Mouse (Mus musculus): Measurements from ENCODE around the gene Tcte2.
"Not testable (repeated sequence)": the region's sequence is repeated elsewhere in the genome, so short reads cannot be mapped to it uniquely, and the experiment has no call there.

The Tcte2 gene

DNA sequence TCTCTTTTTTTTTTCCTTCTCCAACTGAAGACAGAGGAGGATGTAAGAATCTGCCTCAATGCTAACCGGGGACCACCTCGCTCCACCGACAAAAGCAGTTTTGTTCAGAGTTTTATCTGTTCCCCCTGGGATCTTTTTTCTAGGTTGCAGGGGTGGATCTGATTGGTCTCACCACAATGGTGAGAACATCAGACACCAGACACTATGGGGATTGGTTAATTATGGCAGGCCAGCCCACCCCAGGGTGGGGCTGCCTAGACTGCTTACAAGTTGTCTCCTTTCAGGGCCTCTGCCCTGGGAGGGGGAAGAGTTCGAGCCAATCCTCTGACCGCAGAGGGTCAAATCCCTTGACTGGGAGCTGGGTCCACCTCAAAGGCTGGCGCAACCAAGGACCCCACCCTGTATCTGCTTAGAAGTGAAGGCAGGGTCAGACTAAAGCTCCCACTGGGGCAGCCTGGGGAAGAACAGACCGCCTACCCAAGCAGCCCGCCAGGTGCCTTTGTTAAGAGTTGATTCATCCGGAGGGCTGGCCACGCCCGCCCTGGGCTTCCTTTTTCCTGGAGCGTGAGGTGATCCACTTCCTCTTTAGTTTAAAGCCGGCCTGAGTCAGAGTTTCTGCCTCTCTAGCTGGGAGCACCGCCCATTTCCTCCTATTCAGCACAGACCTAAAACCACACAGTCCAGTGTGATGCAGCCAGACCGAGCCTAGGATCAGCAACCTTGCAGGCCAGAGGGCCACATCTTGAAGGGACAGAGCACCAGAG, 78.0 kb downstream of the Tcte2 start:
- peak; percentile 99 for DNase-seq (ENCODE audit: low read depth, low spot score)

DNA sequence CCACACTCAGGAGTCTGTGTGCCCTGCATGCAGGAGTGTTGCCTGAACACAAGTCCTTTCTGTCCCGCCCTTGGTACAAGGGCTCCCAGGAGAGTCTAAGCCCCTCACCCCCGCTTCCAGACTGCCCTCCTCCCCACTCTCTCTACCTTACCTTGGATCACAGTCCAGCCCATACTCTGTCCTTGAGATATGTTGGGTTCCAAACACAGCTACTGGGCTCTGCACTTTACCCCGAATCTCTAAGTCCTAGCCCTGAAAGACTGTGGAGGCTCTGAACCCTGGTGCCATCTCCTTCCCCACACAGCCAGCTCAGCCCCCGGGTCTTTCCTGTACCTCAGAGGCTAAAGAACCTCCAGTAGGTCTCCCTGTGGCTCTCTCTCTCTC, 78.6 kb downstream of the Tcte2 start:
- no peak for DNase-seq (ENCODE audit: low read depth, low spot score)

DNA sequence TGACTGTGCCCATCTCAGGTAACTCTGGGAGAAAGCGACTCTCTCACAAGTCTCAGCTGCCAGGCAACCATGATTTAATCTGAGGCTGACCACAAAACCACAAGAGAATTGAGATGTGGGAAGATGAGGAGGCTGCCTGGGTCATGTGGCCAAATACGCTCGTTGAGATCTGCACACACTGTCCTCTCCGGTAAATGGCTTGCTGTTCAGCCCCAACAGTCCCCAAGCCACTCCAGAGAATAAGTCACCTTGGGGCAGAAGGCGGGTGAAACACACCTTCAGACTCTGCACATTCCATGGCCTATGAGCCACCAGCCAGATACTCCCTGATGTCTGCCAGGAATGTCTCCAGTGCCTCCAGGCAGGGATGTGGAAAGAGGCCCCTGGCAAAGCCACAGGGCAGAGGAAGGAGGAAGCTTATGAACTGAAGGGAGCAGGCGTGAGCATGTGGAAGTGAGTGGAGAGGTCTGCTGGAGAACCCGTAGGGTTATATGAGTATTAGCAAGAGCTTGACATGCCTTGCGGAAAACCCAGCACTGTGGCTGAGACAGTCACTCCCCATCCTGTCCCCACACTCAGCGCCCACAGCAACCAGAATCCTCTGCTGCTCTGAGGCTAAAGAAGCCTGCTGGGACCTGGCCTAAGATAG, 79.1 kb downstream of the Tcte2 start:
- peak; percentile 84 for DNase-seq (ENCODE audit: low read depth, low spot score)

DNA sequence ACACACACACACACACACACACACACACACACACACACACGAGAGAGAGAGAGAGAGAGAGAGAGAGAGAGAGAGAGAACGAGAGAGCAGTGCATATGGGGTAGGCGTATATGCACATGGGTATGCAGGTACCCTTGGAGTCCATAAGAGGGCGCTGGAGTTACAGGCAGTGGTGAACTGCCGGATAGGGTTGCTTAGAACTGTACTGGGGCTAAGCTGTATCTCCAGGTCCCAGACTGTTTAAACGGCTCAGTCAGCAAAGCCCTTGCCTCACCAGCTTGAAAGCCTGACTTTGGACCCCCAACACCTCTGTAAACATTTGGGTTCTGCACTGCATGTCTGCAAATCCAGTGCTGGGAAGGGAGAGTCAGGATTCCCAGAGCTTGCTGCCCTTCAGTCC, 79.9 kb downstream of the Tcte2 start:
- DNase-seq (ENCODE audit: low read depth, low spot score): peak; percentile 89

DNA sequence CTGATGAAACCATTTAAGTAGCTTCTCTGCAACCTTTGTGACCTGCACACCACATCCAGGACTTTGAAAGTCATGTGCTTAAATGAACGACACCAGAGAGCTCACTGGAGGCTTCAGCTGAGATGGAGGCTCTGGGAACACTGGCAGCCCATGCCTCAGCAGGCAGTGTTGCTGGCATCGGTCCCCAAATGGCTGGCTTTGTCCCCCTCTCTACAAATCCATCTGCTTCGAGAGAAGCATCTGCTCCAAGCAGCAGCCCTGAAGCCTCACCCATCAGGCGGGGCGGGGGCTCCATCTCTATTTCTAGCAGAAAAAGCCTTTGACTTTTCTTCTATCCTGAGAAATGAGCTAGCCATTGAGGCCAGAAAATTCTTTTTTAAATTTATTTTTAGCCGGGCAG, 80.5 kb downstream of the Tcte2 start:
- no peak for DNase-seq (ENCODE audit: low read depth, low spot score)

DNA sequence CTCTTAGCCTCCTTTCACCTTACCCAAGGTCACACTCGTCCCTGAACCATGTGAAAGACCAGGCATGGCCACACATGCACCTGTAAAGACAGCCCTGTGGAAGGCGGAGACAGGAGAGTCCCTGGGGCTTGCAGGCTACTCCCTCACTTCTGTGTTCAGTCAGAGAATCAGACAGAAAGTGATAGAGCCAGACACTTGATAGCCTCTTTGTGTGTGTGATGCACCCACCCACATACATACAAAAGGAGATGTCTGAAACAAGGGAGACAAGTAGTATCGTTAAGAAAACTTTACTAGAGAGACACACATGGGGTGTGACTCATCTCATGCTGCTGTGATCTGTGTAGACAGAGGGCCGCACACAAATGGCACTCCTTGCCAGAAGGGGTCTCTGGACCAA, 81.3 kb downstream of the Tcte2 start:
- peak; percentile 80 for DNase-seq (ENCODE audit: low read depth, low spot score)

DNA sequence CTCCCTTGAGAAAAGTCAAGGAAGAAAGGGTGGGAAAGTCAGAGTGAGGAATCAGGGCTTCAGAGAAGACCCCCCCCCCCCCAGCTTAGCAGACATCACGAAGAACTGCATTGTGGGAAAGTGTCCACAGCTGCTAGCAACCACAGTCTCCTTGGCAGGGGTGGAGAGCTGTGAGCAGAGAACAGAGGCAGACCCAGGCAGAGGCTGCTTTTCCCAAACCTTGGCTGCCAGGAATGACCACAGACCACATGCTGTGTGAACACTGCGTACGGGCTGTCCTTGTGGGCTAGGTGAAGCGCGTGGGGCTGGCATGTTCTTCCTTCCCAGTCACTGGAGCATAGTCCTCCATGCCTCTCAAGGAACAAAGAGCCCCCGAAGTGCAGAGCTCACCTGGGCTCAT, 81.9 kb downstream of the Tcte2 start:
- peak; percentile 30 for DNase-seq (ENCODE audit: low read depth, low spot score)

DNA sequence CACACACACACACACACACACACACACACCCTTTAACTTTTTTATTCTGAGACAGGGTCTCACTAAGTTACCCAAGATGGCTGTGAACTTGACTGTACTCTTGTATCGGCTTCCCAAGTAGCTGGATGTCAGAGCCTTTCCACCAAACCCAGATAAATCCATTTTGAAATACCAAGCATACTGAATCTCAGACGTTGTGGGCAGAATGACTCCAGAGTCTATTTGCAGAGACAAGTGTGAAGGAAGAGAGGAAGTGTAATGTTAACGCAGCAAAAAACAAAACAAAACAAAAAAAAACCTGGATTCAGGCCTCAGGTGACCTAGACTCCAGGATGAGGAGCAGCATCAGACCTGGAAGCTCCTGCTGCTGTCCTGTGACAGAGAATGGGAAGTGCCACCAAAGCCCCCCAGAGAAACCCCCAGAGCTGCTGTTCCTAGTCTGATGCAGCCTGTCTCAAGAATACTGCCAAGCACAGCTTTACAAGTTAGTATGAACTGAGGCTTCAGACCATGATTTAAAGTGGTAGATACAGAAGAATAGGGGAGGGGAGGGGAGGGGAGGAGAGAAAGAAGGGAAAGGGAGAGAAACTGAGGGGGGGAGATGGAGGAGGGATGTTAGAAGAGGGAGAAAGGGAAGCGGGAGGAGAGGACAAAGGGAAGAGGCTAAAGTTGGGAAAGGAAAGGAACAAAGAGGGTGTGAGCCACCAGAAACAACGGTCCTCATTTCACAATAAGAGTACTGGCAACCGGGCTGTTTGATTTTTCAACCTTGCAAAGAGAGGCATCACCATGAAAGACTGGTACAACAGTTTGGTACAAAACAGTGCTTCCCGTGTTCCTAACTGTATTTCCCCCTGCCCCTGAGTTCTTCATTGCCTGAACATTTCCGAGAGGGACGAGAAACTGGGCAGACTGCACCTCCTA, 84.1 kb downstream of the Tcte2 start:
- no peak for DNase-seq (ENCODE audit: low read depth, low spot score)

DNA sequence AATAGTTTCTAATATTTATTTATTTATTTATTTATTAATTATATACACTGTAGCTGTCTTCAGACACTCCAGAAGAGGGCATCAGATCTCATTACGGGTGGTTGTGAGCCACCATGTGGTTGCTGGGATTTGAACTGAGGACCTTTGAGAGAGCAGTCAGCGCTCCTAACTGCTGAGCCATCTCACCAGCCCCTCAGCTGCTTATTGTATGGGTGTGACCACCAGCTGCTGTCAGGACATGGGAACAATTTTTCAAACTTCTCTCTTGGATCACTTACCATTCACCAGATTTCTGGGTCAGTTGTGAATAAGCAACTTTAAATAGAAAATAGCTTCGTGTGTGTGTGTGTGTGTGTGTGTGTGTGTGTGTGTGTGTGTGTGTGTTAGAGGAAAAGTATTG, 85.5 kb downstream of the Tcte2 start:
- DNase-seq (ENCODE audit: low read depth, low spot score): not testable (repeated sequence)

DNA sequence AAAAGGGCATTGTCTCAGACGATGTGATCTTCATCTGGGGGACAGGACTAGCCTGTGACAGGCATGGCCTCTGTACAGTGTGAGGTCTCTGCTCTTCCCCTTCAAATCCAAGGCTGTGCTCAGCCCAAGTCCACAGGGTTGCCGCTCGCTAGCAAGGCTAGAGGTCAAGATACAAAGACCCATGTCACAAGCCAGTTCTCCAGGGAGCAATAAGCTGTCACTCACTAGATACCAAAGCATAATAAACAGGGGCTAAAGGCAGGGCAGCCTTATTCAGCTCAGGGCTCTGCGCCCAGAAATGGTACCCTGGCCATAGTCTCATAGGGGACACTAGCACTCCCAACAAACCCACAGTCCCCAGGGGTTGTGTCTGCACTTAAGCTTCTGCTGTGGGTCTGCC, 86.0 kb downstream of the Tcte2 start:
- no peak for DNase-seq (ENCODE audit: low read depth, low spot score)

DNA sequence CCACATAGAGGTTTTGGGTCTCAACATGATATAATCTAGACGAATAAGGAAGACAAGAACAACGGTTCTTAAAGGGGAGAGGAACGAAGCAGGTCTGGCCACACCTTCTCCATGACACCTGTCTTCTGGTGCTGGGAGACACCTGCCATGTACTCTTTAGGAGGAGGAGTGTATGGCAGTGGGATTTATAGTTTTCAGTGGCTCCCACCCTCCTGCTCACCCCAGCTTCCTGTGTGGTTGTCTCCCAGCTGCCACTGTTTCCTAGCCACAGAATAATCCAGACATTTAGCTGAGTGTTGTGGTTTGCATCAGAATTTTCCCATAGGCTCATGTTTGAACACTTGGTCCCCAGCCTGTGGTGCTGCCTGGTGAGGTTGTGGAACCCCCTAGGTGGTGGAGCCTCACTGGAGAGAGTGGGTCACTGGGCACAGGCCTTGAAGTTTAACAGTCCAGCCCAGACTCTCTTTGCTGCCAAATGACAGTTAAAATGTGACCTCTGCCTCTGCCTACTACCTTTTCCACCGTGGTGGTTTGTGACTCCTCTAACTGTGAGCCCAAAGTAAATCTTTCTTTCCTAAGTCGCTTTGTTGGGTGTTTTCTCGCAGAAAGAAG, 86.8 kb downstream of the Tcte2 start:
- no peak for DNase-seq (ENCODE audit: low read depth, low spot score)

DNA sequence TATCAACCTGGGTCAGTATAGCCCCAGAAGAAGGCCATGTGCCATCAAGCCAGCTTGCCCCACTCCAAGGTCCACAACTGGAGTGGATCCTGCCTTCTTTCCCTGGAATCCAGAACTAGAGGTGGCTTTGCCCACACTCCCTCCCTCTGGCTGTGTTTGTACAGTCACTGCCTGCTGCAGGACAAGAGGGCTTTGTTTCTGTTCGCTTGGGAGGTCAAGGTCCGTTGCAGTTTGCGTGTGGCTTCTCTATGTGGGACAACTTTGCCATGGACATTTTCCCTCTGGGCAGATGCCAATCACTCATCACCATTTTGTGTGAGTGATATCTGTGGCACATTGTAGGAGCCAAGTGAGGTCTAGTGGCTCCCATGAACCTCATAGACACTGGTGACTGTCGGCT, 89.9 kb downstream of the Tcte2 start:
- no peak for DNase-seq (ENCODE audit: low read depth, low spot score)

DNA sequence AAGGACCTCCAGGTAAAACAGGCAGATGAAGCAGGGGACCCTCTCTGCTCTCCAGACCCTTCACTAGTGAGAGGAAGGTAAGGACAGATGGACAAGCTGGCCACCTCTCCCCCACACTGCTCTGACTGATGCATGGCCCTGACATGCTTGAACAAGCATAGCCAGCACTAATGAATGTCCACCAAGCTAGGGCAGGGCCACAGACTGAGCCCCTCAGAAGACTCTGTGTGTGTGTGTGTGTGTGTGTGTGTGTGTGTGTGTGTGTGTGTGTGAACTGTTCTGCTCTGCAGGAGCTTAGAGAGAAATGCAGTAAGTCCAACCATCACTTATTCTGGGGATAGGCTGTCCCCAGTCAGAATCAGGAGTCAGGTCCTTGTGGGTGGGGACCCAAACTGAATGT, 91.4 kb downstream of the Tcte2 start:
- DNase-seq (ENCODE audit: low read depth, low spot score): no peak

DNA sequence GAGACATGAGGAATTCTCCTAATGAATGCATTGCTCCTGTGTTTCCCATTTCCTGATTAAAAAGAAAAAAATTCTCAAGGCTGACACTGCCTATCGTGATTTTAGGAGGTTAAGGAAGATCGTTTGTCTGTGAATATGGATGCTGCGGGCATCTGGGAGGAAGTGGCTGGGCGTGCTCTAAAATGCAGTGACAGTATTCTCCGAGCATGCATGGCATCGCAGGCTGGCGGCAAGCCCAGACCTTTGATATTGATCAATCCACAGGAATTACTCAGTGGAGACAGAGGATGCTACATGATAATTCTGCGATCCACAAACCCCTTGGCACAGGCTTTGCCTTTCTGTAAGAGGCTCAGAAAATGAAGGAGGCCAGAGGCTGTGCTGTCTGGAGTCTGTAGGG, 92.4 kb downstream of the Tcte2 start:
- DNase-seq (ENCODE audit: low read depth, low spot score): no peak

DNA sequence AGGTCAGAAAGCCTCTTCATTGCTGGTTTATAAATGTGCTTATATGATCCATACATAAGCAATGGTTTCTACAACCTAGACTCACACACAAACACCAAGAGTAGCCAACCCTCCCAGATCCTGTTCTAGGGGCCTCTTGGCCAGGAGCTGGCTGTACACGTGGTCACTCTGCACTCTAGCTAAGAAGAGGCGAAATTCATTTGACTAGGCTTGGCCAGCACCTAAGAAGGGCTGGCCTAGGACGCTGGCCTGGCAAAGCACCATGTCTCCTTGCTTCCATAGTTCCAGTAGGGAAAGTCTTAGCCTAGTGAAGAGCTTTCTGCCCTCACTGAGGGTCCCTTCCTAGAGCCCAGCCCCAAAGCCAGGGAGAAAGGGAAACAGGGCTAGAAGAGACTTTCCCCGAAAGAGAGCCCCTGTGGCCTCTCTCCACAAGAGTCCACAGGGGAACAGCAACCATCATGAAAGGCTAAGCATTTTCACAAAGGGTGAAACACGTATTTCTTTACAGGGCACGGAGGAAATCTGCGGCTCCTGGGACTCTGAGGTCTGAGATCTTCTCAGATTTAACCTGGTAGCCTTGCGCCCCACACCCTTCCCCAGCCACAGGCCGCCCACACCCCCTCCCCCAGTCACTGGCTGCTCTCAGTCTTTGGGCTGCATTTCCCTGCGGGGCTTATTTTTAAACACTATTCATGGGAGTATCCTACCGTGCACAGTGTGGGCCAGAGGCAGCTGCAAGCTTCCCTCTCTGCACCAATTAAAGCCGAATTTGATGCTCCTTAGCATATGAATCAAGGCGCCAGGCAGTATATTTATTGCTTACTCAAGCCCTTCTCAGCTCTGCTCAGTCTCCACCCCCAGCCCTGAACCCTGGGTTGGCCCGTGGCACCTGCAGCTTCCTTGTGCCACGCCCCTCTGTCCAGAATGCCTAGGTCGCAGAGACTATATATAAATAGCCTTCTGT, 93.3 kb downstream of the Tcte2 start:
- peak; percentile 90 for DNase-seq (ENCODE audit: low read depth, low spot score)

DNA sequence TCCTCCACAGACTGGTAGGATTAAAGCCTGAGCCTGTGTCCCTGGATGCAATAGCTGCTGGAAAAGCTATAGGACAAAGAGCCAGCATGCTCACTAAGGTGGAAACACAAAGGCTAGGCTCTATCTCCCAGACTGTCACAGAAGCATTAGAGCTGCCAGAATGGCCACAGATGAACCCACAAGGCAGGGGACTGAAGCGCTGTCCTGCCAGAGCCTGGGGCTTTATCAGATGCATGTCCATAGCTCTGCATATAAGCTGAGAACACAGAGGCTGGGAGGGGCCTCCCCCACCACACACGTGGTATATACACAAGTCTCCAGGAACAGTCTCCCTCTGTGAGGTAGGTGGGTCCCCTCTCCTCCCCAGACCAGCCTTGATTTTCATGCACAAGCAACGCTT, 94.6 kb downstream of the Tcte2 start:
- DNase-seq (ENCODE audit: low read depth, low spot score): peak; percentile 61

DNA sequence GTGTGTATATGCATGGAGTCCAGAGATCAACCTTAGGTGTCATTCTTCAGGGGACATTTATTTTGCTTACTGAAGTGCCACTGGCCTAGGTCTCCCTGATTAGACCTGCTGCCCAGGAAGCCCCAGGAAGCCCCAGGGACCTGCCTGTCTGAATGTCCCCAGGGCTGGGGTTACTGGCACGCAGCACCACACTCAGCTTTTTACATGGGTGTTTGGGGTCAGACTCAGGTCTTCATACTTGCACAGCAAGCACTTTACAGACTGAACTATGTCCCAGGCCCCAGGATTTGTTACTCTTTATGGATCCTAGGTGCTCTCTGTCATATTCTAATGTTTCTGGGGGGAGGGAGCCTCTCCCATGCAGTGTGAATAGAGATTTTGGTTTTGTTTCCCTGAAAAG, 95.9 kb downstream of the Tcte2 start:
- DNase-seq (ENCODE audit: low read depth, low spot score): no peak

DNA sequence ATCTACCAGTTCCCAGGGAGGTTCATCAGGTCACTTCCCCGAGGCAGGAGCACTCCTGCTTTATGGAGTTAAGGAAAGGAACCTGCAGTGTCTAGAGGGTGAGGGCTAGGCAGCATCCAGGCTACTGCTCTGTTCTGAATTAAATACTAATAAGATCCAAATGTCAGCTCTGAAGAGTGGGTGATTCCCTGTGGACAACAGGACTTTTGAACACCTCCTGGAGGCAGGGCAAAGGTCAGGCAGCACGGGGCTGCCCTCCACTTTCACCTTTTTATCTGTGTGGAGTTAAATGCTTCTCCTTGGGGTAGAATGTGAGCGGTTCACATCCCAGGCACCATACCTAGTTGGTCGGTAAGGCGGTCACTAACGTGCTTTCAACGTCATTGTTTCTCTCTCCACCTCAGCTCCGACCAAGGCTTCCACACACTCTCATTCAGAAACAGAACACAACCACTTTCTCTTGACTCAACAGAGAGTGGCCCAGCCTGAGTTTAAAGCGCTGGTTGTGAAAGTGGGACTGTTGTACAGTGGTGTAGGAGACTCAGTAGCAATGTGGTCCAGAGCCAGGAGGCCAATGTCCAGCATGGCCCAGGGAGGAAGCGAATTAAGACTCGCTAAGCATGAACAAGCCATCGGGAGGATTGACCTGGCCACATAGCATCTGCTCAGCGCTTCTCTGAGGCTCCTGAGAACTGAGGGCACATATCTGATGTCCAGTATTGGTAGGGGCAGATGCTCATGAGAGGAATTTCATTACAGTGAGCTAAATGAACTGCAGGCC, 98.0 kb downstream of the Tcte2 start:
- DNase-seq (ENCODE audit: low read depth, low spot score): no peak
